Mouse (Mus musculus): ENCODE data around the gene Olfr324. TPM values are rescaled to one million over a fixed set of nuclear protein-coding genes. Genes with fewer than 3 reads are reported as not detected.

Olfr324 gene
- polyA plus RNA-seq, 1 experiment: not detected

- H3K4me1 ChIP-seq (ENCODE audit: control insufficient read depth, insufficient read depth, low read length): no peaks in the 10 kb centered on the region
- TF ChIP-seq CTCF (IDR thresholded peaks at IDR 0.05; ENCODE audit: borderline replicate concordance, insufficient read depth, low read length): no peak
- TF ChIP-seq POLR2A (IDR thresholded peaks at IDR 0.05; ENCODE audit: low read depth, low read length): no peak
- no peak overlapping the region for H3K27ac ChIP-seq (ENCODE audit: insufficient read depth, low read length)
- H3K4me3 ChIP-seq (ENCODE audit: insufficient read depth, low read length): no peak overlapping the region
These were observed 8.1 kb downstream of the Olfr324 start for GRCm38 (mm10) chr11:58602800-58603560.

- Histone ChIP-seq H3K27ac (ENCODE audit: insufficient read depth, low read length) (no peak overlapping the region), H3K4me3 (ENCODE audit: insufficient read depth, low read length) (no peak overlapping the region), H3K4me1 (ENCODE audit: control insufficient read depth, insufficient read depth, low read length) (no peaks in the 10 kb centered on the region)
- TF ChIP-seq POLR2A (IDR thresholded peaks at IDR 0.05; ENCODE audit: low read depth, low read length) (no peak), CTCF (IDR thresholded peaks at IDR 0.05; ENCODE audit: borderline replicate concordance, insufficient read depth, low read length) (no peak)
These were observed 9.8 kb downstream of the Olfr324 start for GRCm38 (mm10) chr11:58604688-58605087.

GRCm38 (mm10) chr11:58605228-58605627, 10.3 kb downstream of the Olfr324 start:
- no peaks in the 10 kb centered on the region for H3K4me1 ChIP-seq (ENCODE audit: control insufficient read depth, insufficient read depth, low read length)
- TF ChIP-seq POLR2A (IDR thresholded peaks at IDR 0.05; ENCODE audit: low read depth, low read length) (no peak), CTCF (IDR thresholded peaks at IDR 0.05; ENCODE audit: borderline replicate concordance, insufficient read depth, low read length) (no peak)
- H3K4me3 ChIP-seq (ENCODE audit: insufficient read depth, low read length): no peak overlapping the region
- H3K27ac ChIP-seq (ENCODE audit: insufficient read depth, low read length): no peak overlapping the region

GRCm38 (mm10) chr11:58606177-58606919, 11.4 kb downstream of the Olfr324 start:
- no peak overlapping the region for H3K27ac ChIP-seq (ENCODE audit: insufficient read depth, low read length)
- H3K4me1 ChIP-seq (ENCODE audit: control insufficient read depth, insufficient read depth, low read length): no peaks in the 10 kb centered on the region
- TF ChIP-seq POLR2A (IDR thresholded peaks at IDR 0.05; ENCODE audit: low read depth, low read length) (no peak), CTCF (IDR thresholded peaks at IDR 0.05; ENCODE audit: borderline replicate concordance, insufficient read depth, low read length) (no peak)
- H3K4me3 ChIP-seq (ENCODE audit: insufficient read depth, low read length): no peak overlapping the region

GRCm38 (mm10) chr11:58607030-58607429, 12.1 kb downstream of the Olfr324 start:
- Histone ChIP-seq H3K4me1 (ENCODE audit: control insufficient read depth, insufficient read depth, low read length) (no peaks in the 10 kb centered on the region), H3K27ac (ENCODE audit: insufficient read depth, low read length) (no peak overlapping the region), H3K4me3 (ENCODE audit: insufficient read depth, low read length) (no peak overlapping the region)
- TF ChIP-seq POLR2A (IDR thresholded peaks at IDR 0.05; ENCODE audit: low read depth, low read length) (no peak), CTCF (IDR thresholded peaks at IDR 0.05; ENCODE audit: borderline replicate concordance, insufficient read depth, low read length) (no peak)

- Histone ChIP-seq H3K4me3 (ENCODE audit: insufficient read depth, low read length) (no peak overlapping the region), H3K4me1 (ENCODE audit: control insufficient read depth, insufficient read depth, low read length) (no peaks in the 10 kb centered on the region)
These were observed 18.4 kb downstream of the Olfr324 start for GRCm38 (mm10) chr11:58613359-58613758.

GRCm38 (mm10) chr11:58614526-58614925, 19.6 kb downstream of the Olfr324 start:
- Histone ChIP-seq H3K4me1 (ENCODE audit: control insufficient read depth, insufficient read depth, low read length) (no peaks in the 10 kb centered on the region), H3K27ac (ENCODE audit: insufficient read depth, low read length) (no peak overlapping the region), H3K4me3 (ENCODE audit: insufficient read depth, low read length) (no peak overlapping the region)
- no peak for TF ChIP-seq CTCF (IDR thresholded peaks at IDR 0.05; ENCODE audit: borderline replicate concordance, insufficient read depth, low read length)
- no peak for TF ChIP-seq POLR2A (IDR thresholded peaks at IDR 0.05; ENCODE audit: low read depth, low read length)

More at GRCm38 (mm10) chr11:58613359-58613758, 18.4 kb downstream of the Olfr324 start:
- TF ChIP-seq CTCF (IDR thresholded peaks at IDR 0.05; ENCODE audit: borderline replicate concordance, insufficient read depth, low read length) (no peak), POLR2A (IDR thresholded peaks at IDR 0.05; ENCODE audit: low read depth, low read length) (no peak)
- no peak overlapping the region for H3K27ac ChIP-seq (ENCODE audit: insufficient read depth, low read length)

- TF ChIP-seq CTCF (IDR thresholded peaks at IDR 0.05; ENCODE audit: borderline replicate concordance, insufficient read depth, low read length): no peak
- TF ChIP-seq POLR2A (IDR thresholded peaks at IDR 0.05; ENCODE audit: low read depth, low read length): no peak
- H3K4me1 ChIP-seq (ENCODE audit: control insufficient read depth, insufficient read depth, low read length): no peaks in the 10 kb centered on the region
- no peak within 1 kb of the TSS for H3K27ac ChIP-seq (ENCODE audit: insufficient read depth, low read length)
- H3K4me3 ChIP-seq (ENCODE audit: insufficient read depth, low read length): no peak within 1 kb of the TSS
These were observed 21.1 kb downstream of the Olfr324 start, which contains the start of gene 2210407C18Rik for GRCm38 (mm10) chr11:58615975-58616374. TSS of gene 2210407C18Rik (minus strand) at chr11:58616075.

GRCm38 (mm10) chr11:58618369-58618768, 23.5 kb downstream of the Olfr324 start:
- no peaks in the 10 kb centered on the region for H3K4me1 ChIP-seq (ENCODE audit: control insufficient read depth, insufficient read depth, low read length)
- no peak for TF ChIP-seq POLR2A (IDR thresholded peaks at IDR 0.05; ENCODE audit: low read depth, low read length)
- no peak for TF ChIP-seq CTCF (IDR thresholded peaks at IDR 0.05; ENCODE audit: borderline replicate concordance, insufficient read depth, low read length)
- no peak overlapping the region for H3K4me3 ChIP-seq (ENCODE audit: insufficient read depth, low read length)
- no peak overlapping the region for H3K27ac ChIP-seq (ENCODE audit: insufficient read depth, low read length)

- TF ChIP-seq CTCF (IDR thresholded peaks at IDR 0.05; ENCODE audit: borderline replicate concordance, insufficient read depth, low read length) (no peak), POLR2A (IDR thresholded peaks at IDR 0.05; ENCODE audit: low read depth, low read length) (no peak)
- Histone ChIP-seq H3K27ac (ENCODE audit: insufficient read depth, low read length) (no peak overlapping the region), H3K4me3 (ENCODE audit: insufficient read depth, low read length) (no peak overlapping the region), H3K4me1 (ENCODE audit: control insufficient read depth, insufficient read depth, low read length) (no peaks in the 10 kb centered on the region)
These were observed 23.9 kb downstream of the Olfr324 start for GRCm38 (mm10) chr11:58618793-58619192.

All from embryonic fibroblast, embryonic 13.5 days (primary cell).